Mouse (Mus musculus) CH12.LX (cell line): Measurements from ENCODE around the gene Tdrd7.

Experiments used
- CTCF ChIP-seq, 2 experiments: IDR thresholded peaks in 1 of 2; conservative IDR thresholded peaks in 1 of 2; 2 replicates each; pipeline ENCODE4 v1.5.1; 2011 to 2012; ENCODE audit warnings: low read depth in 2 of 2, low read length in 2 of 2, improper control_type of control experiment in 1 of 2, inconsistent platforms in 1 of 2, mild to moderate bottlenecking in 1 of 2, moderate library complexity in 1 of 2
- E2F4 ChIP-seq: IDR thresholded peaks from 2 replicates; pipeline ENCODE4 v1.6.1; 2011; ENCODE audit warnings: low read depth, low read length, improper control_type of control experiment; ENCODE audit not compliant: insufficient replicate concordance
- ETS1 ChIP-seq: conservative IDR thresholded peaks from 2 replicates; pipeline ENCODE4 v1.6.1; 2012; ENCODE audit warnings: low read depth, mild to moderate bottlenecking, inconsistent platforms, low read length, improper control_type of control experiment, moderate library complexity
- JUND ChIP-seq: conservative IDR thresholded peaks from 2 replicates; pipeline ENCODE4 v1.6.1; 2011; ENCODE audit warnings: low read depth, low read length, improper control_type of control experiment
- MAX ChIP-seq: IDR thresholded peaks from 2 replicates; pipeline ENCODE4 v1.6.1; 2011; ENCODE audit warnings: low read length, improper control_type of control experiment
- MYC ChIP-seq: IDR thresholded peaks from 2 replicates; pipeline ENCODE4 v1.6.1; 2011; ENCODE audit warnings: low read depth, mild to moderate bottlenecking, improper control_type of control experiment, low read length
- POLR2A ChIP-seq: IDR thresholded peaks from 2 replicates; pipeline ENCODE4 v1.6.1; 2011; ENCODE audit warnings: low read depth, mild to moderate bottlenecking, improper control_type of control experiment, low read length

GRCm38 (mm10) chr4:46028224-46028623, 63.1 kb downstream of the Tdrd7 start:
- no peak for TF ChIP-seq POLR2A
- TF ChIP-seq CTCF (conservative IDR thresholded peaks at IDR 0.05 in 1 of 2, IDR thresholded peaks at IDR 0.05 in 1 of 2; ENCODE audit: low read depth in 2 of 2, low read length in 2 of 2) = no peak
- no peak for TF ChIP-seq JUND
- TF ChIP-seq E2F4 = no peak
- TF ChIP-seq MAX = no peak
- TF ChIP-seq MYC = no peak
- TF ChIP-seq ETS1 = no peak
